Mouse (Mus musculus) lung, postnatal 4 days (tissue): ENCODE measurements around the gene Ccdc130.
A peak's percentile ranks its signal among the peaks of the same experiment; 100 is the strongest.

ENCODE experiments used
- DNase-seq, 2 experiments: peaks; one replicate each; pipeline ENCODE4 v3.0.0; 2021

Ccdc130 gene

GRCm38 (mm10) chr8:84236998-84237473 lies 33.1 kb downstream of the Ccdc130 start, which contains the start of gene Zswim4:
TSS of gene Zswim4 (minus strand) at chr8:84237055.
- DNase-seq = peak; percentile 99

DNA sequence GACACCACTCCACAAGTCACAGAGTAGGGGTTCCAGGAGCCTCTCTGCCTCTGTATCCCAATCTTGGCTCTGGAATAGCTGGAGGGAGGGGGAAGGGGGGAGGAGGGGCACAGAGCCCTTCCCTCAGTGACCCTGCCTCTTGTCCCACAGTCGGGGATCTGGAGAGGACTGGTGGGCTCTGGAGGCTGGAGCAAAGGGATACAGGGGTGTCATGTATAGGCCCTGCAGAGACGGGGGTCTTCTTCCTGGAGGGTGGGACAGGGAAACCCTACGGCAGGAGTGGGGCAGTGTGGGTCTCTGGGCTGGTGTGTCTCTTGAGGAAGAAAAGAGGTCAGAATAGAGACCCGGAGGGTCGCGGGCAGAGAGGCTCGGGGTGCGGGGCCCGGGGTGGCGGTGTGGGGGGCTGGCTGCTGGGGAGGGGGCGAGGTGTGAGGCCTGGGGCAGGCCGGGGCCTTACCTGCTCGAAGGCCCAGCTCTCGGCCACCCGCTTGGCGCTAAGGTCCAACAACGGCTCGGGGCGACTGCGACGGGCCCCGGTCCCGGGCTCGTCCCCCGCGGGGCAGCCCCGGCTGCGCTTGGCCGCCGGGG lies 33.7 kb downstream of the Ccdc130 start:
- DNase-seq = no peak

DNA sequence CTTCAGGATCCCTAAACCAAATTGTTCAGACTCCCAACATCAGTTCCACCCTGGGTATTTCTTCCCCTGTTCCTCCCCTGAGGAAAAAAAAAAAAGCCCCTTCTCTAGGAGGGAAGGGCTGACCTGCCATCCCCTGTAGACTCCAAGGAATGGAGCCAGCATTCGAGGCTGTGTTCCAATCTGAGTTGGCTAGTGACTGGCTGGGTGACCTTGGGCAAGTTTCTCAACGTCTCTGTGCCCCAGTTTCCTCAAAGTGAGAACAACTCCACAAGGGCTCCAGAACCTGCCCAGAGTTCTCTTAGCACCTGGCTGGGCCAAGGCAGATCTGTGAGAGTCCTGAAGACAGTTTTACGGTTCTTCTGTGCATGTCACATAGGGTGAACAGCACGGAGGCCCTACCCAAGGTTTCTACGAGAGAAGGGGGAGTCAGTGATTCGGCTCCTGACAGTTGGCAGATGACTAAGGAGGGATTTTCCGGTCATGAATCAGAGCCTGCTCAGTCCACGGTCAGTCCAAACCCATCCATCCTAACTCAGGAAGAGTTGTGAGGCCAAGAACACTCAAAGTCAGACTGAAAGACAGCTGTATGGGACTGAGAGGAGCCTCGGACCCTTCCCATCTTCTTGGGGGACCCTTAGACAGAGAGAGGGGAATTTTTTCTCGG lies 34.3 kb downstream of the Ccdc130 start:
- DNase-seq = no peak

GRCm38 (mm10) chr8:84233055-84233454 lies 37.1 kb downstream of the Ccdc130 start:
- DNase-seq = peak in 1 of 2 experiments; percentile 17

DNA sequence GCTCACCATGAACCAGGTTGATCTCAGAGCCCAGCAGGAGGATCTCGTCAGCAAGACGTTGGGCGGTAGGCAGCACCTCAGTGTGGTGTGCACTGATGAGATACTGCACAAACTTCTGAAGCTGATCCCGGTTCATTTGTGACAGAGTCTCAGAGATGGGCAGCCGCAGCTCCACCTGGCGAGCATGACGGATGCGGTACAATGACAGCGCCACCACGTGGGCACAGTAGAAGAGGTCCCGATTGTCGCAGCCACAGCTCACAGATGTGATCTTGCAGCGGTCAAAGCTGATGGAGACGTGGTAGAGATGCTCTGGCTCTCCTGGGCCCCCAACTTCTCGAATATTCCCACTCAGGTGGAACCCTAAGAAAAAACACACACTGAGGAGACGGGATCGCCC lies 39.4 kb downstream of the Ccdc130 start:
- DNase-seq = peak in 1 of 2 experiments; percentile 23

GRCm38 (mm10) chr8:84223322-84224029 lies 46.7 kb downstream of the Ccdc130 start:
- no peak for DNase-seq

DNA sequence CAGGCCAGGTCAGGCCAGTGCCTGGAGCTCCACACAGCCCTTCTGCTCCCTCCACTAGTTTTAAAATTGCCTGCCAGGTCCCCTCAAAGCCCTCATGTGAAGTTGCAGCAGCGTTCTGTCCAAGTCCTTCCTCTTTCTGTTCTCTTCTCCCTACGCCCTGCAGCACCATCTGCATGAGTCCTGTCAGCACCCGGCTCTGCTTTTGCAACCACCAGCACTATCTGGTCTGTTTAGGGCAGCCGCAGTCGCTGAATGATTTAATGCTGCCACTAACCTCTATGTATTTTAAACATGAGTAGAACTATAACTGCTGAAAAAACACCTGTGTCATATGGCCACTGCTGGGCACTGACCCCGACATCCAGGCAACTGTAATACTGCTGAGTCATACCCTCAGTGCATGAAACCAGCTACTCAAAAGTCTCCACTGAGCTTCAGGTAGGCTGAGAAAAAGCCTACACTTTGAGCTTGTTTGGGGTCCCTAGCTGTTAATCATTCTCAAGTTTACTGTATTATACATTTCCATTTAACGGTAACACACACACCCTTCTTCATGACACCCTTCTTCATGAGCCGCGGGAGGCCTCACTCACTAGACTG lies 47.5 kb downstream of the Ccdc130 start:
- peak in 1 of 2 experiments; percentile 29 for DNase-seq

DNA sequence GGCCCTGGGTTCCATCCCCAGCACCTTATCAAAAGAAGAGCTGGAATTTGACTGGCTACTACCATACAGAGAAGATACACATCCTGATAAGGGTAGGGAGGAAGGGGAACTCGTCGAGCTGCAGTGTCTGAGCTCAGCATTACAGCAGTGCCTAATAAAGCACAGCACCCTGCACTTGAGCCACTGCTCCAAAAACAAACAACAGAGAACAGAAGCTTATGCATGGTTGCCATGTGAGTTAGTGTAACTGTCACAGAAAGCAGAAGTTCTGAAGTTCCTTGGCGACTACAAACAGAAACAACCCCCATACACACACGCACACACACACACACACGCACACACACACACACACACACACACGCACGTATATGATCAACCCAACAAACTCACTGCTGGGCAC lies 50.1 kb downstream of the Ccdc130 start:
- DNase-seq = peak in 1 of 2 experiments; percentile 10

- peak in 1 of 2 experiments; percentile 33 for DNase-seq
Measured at GRCm38 (mm10) chr8:84218143-84218542, 52.0 kb downstream of the Ccdc130 start.

DNA sequence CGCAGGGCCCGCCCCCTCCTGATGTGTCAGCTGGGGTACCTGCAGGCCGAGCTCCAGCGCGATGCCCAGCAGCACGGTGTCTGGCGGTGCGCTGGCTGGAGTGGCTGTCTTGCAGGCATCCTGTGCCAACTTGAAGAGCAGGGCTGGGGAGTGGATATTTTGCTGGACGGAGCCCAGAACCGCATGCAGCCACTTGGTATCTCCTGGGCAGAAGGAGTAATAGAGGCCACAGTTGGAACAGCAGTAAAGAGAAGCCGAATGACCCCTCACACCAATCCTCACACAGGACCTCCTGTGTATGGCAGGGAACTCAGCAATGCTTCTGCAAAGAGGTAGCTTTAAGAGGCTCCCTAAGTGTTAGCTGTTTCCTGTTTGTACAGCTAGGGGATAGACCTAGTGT lies 53.0 kb downstream of the Ccdc130 start:
- no peak for DNase-seq

DNA sequence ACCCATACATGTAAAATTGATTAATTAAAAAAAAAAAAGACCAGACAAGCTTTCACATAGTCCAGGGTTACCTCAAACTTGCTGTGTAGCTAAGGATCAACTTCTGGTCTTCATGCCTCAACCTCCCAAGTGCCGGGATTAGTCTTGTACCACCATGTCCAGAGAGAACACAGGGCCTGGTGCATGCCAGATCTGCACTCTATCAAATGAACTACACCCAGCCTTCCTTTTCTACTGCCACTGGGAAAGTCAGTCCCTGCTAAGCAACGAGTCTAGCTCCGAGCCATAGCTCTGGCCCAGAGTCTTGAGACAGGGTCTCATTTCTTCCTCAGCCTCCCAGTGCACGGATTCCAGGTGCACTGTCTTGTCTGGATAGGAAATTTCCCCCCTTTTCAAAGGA lies 56.9 kb downstream of the Ccdc130 start:
- no peak for DNase-seq

DNA sequence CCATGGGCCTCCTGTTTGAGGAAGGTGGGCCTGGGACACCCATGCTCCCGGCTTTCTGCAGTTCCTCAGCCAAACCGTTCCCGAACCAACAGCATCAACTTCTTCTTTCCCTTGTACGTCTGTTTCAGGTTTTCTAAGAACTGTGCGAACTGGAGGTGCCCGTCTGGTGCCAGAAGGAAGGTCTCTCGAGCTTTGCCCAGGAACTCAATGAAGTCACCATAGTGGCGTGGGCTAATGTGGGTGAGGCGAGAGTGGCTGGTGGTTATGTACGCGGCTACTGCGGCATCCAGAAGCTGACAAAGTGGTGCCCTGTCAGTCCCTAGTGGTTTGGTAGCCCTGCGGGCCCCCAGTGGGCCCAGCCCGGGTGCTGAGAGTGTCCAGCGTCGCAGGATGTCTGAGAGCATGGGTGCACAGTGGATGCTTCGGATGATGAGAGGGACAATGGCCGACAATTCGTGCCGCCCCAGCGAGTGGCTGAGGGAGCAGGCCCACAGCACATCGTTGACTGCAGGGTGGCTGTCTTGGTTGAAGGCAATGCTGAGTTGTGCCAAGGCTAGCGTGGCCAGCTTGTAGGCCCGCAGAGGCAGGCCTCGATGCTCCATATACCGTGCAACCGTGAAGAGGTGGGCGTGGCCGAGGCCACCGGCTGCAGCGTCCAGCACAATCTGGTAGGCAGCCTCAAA lies 58.2 kb downstream of the Ccdc130 start:
- peak in 1 of 2 experiments; percentile 7 for DNase-seq

DNA sequence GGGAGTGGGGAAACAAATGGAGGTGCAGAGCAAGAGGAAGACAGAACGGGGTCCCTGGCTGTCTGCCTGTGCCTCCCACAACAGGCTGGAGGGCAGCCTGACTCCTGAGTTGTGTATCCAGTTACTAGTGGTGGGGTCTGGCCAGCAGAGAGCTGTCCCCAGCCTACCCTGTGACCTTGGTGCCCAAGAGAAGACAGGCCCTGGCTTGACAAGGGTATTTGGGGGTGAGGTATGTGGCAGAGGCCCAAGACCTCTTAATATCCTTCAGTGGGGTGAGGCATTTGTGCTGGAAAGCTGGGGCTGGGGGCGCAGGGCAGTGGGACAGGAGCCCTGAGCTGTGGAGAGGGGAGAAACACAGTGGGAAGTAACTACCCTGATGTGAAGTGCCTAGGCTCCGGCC lies 59.0 kb downstream of the Ccdc130 start:
- DNase-seq = peak in 1 of 2 experiments; percentile 6

- peak; percentile 79 to 88 for DNase-seq
Measured at GRCm38 (mm10) chr8:84210167-84210791, 59.9 kb downstream of the Ccdc130 start.

GRCm38 (mm10) chr8:84208381-84209380 lies 61.5 kb downstream of the Ccdc130 start:
- no peak for DNase-seq

- DNase-seq = peak; percentile 83 to 89
Measured at GRCm38 (mm10) chr8:84207811-84208210, 62.4 kb downstream of the Ccdc130 start.
